Mouse (Mus musculus): ENCODE results near the gene 1700018G05Rik.
"Not testable (repeated sequence)": the region's sequence is repeated elsewhere in the genome, so short reads cannot be mapped to it uniquely, and the experiment has no call there.

1700018G05Rik gene

DNA sequence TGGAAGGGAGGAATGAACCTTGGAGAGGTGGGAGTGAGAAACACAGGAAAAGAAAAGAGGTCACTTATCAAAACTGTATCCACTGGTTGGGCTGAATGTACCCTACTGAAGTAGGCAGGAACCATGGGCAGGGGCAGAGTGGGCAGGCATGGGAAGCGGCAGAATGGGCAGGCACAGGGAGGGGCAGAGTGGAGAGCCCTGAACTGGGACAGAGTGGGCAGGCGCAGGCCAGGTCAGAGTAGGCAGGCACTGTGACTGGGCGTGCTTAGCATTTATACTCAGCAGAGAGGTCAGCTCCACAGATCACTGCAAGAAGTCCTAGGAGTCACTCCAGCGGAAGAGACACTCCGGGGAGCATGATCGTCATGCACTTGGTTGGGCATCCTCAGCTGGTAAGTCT lies at the start of gene 1700018G05Rik:
Gene 1700018G05Rik, plus strand, starts transcription at position 301 of the 400 bp plus-strand sequence.
- not testable (repeated sequence) for DNase-seq (ENCODE audit: low spot score in 2 of 2)

DNA sequence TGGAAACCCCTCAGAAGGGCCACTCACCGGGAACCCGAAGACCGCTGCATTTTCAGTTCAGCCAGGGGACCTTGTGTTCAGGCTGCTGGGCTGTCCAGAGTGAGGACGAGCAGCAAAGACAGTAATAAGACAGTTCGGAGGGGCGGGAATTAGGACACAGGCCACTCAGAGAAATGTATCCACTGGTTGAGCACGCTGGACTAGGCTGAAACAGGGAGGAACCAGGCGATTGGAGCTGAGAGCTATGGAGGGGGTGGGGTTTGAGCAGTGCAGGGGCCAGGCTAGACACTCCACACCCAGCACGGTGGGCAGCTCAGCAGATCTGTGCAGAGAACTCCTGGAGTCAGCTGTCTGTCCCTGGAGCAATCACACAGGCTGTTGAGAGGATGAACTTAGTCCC lies 19.6 kb upstream of the 1700018G05Rik start, which contains the start of the genes Dmrtc1a and 1700011M02Rik:
Gene Dmrtc1a, minus strand, starts transcription at position 101 of the 400 bp plus-strand sequence.
Gene 1700011M02Rik, plus strand, starts transcription at position 319 of the 400 bp plus-strand sequence.
- not testable (repeated sequence) for DNase-seq (ENCODE audit: low spot score in 2 of 2)

DNA sequence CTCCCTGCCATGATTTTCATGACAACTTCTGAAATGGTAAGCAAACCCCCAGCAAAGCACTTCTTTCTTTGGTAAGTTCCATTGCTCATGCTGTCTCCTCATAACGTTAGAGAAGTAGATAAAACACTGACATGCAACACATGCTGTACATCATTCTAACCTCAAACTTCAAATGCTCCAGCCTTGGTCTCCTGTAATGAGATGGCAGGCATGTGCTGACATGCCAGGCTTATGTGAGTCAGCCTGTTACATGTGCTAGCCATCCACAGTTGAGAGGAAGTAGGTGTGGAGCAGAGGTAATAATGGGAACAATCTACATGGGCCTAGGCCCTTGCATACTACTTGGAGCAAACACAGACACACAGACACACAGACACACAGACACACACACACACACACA lies 13.3 kb upstream of the 1700018G05Rik start:
- not testable (repeated sequence) for DNase-seq (ENCODE audit: low spot score in 2 of 2)

DNA sequence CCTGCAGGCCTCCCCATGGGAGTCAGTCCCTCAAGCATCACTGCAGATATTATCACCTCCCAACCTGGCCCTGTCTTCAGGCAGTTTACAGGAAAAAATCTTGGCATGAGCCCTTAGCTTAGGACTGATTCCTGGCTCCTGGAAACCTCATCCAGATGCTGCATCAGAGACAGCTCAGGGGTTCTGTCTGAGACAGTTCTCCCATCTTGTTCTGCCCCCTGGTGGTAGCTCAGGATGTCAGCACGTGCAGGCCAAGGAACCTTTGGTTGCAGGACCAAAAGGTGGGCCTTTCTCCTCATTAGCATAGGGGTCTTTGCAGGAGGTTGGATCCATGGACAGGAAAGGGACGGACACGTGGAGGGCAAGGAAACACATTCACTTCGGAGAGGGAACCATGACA lies 1.5 kb upstream of the 1700018G05Rik start:
- DNase-seq (ENCODE audit: low spot score in 2 of 2): peak in 1 of 2 experiments; percentile 41

DNA sequence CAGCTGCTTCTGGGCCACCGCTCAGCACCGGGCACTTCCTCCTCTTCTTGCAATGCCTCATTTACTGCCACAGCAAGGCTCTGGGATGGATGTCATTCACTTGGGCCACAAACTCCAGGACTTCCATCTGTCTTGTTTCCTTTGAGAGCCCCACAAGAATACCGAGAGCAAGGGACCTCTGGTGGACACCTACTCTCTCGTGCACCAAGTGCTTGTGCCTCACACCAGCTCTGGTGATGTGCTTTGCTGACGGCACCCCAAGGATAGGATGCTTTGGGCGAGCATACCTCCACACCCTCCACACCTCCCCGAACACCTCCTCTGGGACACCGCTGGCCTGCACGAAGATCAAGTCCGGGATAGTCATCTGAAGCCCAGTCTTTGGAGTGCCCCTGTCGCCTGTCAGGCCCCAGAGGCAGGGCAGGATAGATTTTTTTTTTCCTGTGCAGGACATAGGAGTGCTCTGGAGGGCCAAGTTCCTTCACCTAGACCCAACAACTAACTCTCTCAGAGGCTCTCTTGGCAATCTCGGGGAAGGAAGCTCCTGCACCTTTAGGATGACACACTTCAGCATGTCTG lies 4.9 kb downstream of the 1700018G05Rik start:
- DNase-seq (ENCODE audit: low spot score in 2 of 2): peak in 1 of 2 experiments; percentile 19

DNA sequence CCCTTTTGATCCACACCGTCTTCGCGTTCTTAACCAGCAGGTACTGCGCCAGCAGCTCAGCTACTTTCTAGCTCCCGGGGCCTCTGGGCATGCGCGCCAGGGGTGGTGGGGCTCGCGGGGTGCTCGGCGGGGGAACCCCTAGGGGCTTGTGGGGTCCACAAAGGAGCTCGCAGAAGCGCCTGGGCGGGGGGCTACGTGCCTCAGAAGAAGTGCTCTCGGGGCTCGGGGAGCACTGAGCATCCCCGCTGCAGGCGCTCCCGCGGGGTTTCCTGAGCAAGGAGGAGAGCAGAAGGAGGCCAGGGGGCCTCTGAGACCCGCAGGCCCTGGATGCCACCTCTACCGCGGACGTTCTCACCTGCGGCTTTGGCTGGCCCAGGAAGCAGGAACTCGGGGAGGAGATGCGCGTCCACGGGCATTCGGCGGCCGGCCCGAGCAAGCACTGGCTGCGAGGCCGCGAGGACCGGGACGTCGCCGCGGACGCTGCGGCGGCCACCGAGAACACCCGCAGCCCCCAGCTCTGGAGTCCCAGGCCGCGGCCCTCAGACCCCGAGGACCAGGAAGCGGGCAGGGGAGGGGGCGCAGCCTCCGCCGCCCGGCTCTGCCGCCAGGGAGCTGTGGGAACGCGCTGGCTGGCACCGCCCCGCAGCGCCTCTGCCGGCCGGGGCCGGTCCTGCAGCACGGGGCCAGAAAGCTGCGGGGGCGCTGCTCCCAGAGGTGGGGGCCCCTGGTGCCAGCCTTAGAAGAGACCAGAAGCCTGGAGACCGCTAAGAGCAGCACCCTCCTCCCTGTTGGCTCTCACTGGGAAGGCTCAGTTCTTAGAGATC lies 5.6 kb downstream of the 1700018G05Rik start:
- peak; percentile 51 to 63 for DNase-seq (ENCODE audit: low spot score in 2 of 2)

DNA sequence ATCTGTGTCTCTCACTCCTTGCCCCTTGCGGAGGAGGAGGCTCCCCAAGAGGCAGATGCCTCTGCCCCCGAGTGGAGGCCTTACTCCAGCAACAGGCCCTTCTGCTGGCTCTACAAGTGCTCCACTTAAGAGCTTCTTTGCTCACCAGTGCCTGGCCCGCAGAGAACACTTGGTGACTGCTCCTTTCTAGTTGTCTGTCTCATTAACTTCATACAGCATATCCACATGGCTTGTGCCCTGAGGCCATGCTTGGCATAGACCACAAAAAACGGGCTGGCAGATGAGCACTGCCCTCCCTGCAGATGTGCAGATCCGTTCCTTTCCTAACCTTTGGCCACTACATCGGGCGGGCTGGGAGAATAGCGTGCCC lies 6.2 kb downstream of the 1700018G05Rik start:
- DNase-seq (ENCODE audit: low spot score in 2 of 2): no peak

DNA sequence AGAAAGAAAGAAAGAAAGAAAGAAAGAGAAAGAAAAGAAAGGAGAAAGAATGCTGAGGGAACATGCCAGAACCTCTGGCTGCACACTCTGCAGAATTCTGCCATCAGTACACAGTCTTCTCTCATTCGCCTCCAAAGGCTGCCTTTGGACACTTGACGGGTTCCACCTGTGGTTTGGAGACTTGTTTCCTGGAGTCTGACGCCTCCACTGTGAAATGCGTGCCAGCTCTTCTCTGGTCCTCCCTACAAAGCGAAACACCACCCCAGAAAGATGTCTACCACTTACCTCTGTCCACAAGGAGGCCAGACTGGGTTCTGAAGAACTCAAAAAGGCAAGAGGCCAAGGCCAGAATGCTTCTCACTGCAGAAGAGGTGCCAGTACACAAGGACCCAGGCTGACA lies 8.6 kb downstream of the 1700018G05Rik start:
- no peak for DNase-seq (ENCODE audit: low spot score in 2 of 2)

DNA sequence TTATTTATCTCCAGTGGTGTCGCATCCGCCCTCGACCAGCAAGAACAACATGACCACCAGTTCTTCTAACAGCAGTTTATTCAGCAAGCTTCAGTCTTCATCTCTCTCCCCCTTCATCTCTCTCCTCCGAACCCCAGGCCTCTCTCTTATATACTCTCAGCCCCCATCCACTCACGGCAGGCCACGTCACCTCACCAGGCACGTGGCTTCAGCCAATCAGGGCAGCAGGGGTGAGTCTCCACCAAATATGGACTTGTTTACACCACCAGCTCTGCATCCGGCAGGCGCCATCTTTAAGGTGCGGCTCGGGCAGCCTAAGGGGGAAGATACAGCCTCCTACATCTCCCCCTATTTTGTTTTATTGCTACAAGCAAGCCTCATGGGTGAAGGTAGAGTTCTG lies 22.0 kb downstream of the 1700018G05Rik start:
- DNase-seq (ENCODE audit: low spot score in 2 of 2): not testable (repeated sequence)

DNA sequence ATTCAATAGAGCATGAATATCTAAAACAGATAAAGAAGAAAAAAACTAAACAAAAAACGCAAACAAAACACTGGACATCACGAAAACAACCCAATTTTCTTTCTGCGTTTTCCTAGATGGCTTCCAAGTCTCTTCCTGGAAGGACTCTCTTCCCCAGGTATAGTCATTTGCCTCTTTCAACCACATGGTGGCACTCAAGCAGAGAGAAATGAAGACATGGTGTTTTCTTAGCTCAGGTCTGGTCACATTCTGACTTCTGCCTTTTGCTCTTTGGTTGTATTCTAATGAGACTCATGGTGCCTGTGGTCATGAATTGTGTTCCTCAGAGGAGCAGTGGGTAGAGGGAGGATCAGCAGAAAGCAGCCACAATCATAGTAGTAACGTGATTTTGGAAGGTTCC lies 30.7 kb downstream of the 1700018G05Rik start:
- peak; percentile 23 to 31 for DNase-seq (ENCODE audit: low spot score in 2 of 2)

DNA sequence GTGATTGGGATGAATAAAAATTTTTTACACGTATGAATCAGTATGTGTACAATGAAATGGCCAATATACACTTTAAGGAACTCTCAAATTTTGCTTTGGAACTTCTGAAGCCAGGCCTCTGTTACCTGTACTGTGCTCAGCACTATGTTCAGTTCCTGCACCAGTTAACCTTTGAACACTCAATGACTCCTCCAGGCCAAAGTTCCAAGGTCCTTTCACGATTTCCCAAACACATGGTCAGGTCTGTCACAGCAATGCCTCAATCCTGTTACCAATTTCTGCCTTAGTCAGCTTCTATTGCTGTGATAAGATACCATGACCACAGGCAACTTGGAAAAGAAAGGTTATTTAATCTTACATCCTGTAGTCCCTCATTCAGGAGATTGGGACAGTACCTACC lies 32.4 kb downstream of the 1700018G05Rik start:
- DNase-seq (ENCODE audit: low spot score in 2 of 2): no peak
